Mouse (Mus musculus) lung, embryonic 14.5 days (tissue): Measurements from ENCODE around the gene Cdh22. TPM values are rescaled to one million over a fixed set of nuclear protein-coding genes. Genes with fewer than 3 reads are reported as not detected.
A peak's percentile ranks its signal among the peaks of the same experiment; 100 is the strongest.

Experiments used
- ATAC-seq: fragments of 200-750 bp; cut with Nextera tagmentation; 2 replicates; pipeline ENCODE4 v1.8.0; 2017; ENCODE audit warnings: mild to moderate bottlenecking, moderate TSS enrichment, moderate library complexity; ENCODE audit not compliant: insufficient read depth
- DNase-seq: peaks from one replicate; pipeline ENCODE4 v3.0.0-alpha.2; 2015
- H3K27ac ChIP-seq: fragments of 300-500 bp; sonication (generic); 2 replicates; pipeline ENCODE4 v1.5.1; 2014; ENCODE audit warnings: low read depth, mild to moderate bottlenecking, moderate library complexity
- H3K27me3 ChIP-seq: fragments of 300-500 bp; sonication (generic); 2 replicates; pipeline ENCODE4 v1.6.1; 2014; ENCODE audit warnings: low read length, control low read depth; ENCODE audit not compliant: insufficient read depth
- H3K36me3 ChIP-seq: fragments of 300-500 bp; sonication (generic); 2 replicates; pipeline ENCODE4 v1.6.1; 2014; ENCODE audit warnings: control low read depth; ENCODE audit not compliant: insufficient read depth
- H3K4me1 ChIP-seq: fragments of 300-500 bp; sonication (generic); 2 replicates; pipeline ENCODE4 v1.6.1; 2014; ENCODE audit warnings: antibody characterized with exemption, control low read depth; ENCODE audit not compliant: insufficient read depth
- H3K4me2 ChIP-seq: fragments of 300-500 bp; sonication (generic); 2 replicates; pipeline ENCODE4 v1.6.1; 2014; ENCODE audit warnings: mild to moderate bottlenecking
- H3K4me3 ChIP-seq: fragments of 300-500 bp; sonication (generic); 2 replicates; pipeline ENCODE4 v1.5.1; 2014; ENCODE audit warnings: low read depth, low read length
- H3K9ac ChIP-seq: fragments of 300-500 bp; sonication (generic); 2 replicates; pipeline ENCODE4 v1.6.1; 2014
- H3K9me3 ChIP-seq: fragments of 300-500 bp; sonication (generic); 2 replicates; pipeline ENCODE4 v1.6.1; 2016; ENCODE audit warnings: low read depth, low read length, control low read depth
- CTCF ChIP-seq: IDR thresholded peaks from 2 replicates; pipeline ENCODE4 v1.5.1; 2016; ENCODE audit warnings: antibody characterized with exemption, low read depth
- WGBS: fragments of 180-500 bp; shearing (Covaris S2); extraction: QIAGEN DNeasy Blood & Tissue Kit; methylation state at CpG from one replicate; pipeline ENCODE4 v1.1.7; 2014; 5-methylcytosine and 5-hydroxymethylcytosine counted together
- polyA plus RNA-seq: library from polyadenylated mRNA; unstranded; fragments of >200 nt; fragmentation: Nextera tagmentation; extraction: Ambion mirVana; gene quantifications from 2 replicates; pipeline ENCODE4 v1.2.1, GENCODE M21; 2014

The Cdh22 gene
- polyA plus RNA-seq, 1 experiment from 2014 or later: 1.5 TPM

DNA sequence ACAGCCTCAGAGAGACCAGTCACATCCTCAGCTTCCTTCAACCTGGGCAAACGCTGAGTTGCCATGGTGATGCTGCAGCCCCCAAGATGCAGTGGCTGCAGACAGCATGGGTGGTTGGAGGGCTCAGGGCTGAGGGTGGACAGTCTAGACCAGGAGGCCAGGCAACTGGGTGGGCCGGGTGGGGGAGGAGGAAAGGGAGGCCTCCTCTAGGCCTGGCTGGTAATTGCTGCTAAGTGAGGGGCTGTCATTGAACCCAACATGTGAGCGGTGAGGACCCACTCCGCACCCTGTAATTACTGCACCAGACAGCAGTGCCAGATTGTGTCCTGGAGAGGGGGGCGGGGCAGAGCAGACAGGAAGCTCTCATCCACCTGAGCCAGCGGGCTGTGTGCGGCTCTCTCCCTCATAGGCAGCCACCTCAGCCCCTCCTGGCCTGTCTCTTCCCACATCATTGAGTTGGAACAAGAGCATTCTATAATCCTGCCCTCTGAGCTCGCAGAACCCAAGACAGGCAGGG is 40.5 kb upstream of the Cdh22 start:
- Histone ChIP-seq H3K4me1 (no peaks in the 10 kb centered on the region), H3K9ac (no peak overlapping the region), H3K27me3 (no peaks in the 10 kb centered on the region), H3K9me3 (no peaks in the 10 kb centered on the region), H3K4me2 (no peak overlapping the region), H3K36me3 (peaks cover 19% of the 10 kb centered on the region), H3K27ac (no peak overlapping the region), H3K4me3 (no peak overlapping the region)
- ATAC-seq (peak; percentile 48; the same call in 1 of the 2 replicates), DNase-seq (no peak)
- 45% methylated on average over 8 of the region's 8 CpGs for WGBS
- no peak for TF ChIP-seq CTCF

DNA sequence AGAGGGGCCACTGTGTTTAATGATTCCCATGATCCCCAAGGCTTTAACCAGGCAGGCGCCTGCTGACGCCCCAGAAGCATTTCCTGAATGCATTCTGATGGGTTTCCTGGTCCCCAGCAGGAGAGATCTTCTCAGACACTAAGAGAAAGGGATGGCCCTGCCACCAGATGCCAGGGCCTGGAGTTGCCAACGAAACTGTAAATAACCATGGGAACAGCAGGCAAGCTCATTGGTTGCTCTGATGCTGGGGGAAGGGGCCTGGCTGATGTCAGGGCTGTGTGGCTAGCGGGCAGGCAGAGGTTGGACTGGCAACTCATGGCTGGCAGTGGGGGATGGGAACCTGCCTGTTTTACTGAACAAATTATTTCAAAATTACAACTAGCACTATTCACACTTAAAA is 38.9 kb upstream of the Cdh22 start:
- peaks cover 19% of the 10 kb centered on the region for H3K36me3 ChIP-seq
- TF ChIP-seq CTCF: no peak
- no peak overlapping the region for H3K4me2 ChIP-seq
- no peak overlapping the region for H3K4me3 ChIP-seq
- H3K9me3 ChIP-seq: no peaks in the 10 kb centered on the region
- H3K4me1 ChIP-seq: no peaks in the 10 kb centered on the region
- 43% methylated on average over 4 of the region's 4 CpGs for WGBS
- no peaks in the 10 kb centered on the region for H3K27me3 ChIP-seq
- ATAC-seq (no peak), DNase-seq (no peak)
- H3K27ac ChIP-seq: no peak overlapping the region
- H3K9ac ChIP-seq: no peak overlapping the region

DNA sequence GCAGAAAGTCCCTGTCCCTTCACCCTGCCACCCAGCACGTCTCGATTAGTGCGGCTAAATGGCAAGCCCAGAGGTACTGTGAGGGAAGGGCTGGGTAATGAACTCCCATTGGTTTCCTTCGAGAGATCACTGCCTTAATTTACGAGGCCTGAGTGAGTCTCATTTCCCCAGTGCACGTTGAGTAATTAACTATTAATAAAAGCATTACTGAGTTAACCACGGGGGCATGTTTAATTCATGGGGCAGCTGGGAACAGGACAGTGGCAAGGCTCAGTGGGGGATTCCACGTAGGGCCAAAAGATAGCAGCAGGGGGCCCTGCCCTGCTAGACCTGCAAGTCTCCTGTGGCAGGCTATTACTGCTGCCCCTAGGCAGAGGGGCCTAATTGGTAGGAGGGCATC is 36.7 kb upstream of the Cdh22 start:
- H3K36me3 ChIP-seq: no peaks in the 10 kb centered on the region

DNA sequence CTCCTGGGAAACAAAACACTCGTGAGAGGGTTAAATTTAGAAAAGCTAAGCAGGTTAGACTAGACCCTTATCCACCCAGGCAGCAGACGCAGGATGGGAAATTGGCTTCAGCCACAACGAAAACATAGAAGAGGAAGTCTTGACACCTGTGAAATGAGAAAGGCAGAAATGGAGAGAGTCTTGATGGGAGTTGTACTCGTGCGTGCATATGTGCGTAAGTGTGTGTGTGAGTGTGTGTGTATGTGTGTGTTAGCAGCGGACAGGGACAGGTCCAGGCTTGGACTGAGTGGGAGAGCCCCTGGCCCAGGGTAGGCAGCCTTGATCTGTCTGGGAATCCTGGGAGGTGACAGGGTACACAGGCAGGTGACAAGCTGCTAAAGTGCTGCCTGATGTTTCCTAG is 36.2 kb upstream of the Cdh22 start:
- Histone ChIP-seq H3K9ac (no peak overlapping the region), H3K27me3 (0 out of 2 replicates have a peak, but pooled peaks cover 5% of the 10 kb centered on the region), H3K36me3 (no peaks in the 10 kb centered on the region), H3K4me1 (no peaks in the 10 kb centered on the region), H3K4me2 (no peak overlapping the region), H3K9me3 (no peaks in the 10 kb centered on the region), H3K27ac (no peak overlapping the region), H3K4me3 (no peak overlapping the region)
- DNase-seq (no peak), ATAC-seq (no peak)
- 34% methylated on average over 7 of the region's 7 CpGs for WGBS
- no peak for TF ChIP-seq CTCF

More for the DNA sequence above, 36.7 kb upstream of the Cdh22 start:
- H3K9me3 ChIP-seq: no peaks in the 10 kb centered on the region
- no peak overlapping the region for H3K27ac ChIP-seq
- H3K4me2 ChIP-seq: no peak overlapping the region
- no peak overlapping the region for H3K4me3 ChIP-seq
- ATAC-seq (no peak), DNase-seq (no peak)
- H3K4me1 ChIP-seq: no peaks in the 10 kb centered on the region
- 21% methylated on average over 8 of the region's 8 CpGs for WGBS
- no peak for TF ChIP-seq CTCF
- 0 out of 2 replicates have a peak, but pooled peaks cover 2% of the 10 kb centered on the region for H3K27me3 ChIP-seq
- H3K9ac ChIP-seq: no peak overlapping the region

DNA sequence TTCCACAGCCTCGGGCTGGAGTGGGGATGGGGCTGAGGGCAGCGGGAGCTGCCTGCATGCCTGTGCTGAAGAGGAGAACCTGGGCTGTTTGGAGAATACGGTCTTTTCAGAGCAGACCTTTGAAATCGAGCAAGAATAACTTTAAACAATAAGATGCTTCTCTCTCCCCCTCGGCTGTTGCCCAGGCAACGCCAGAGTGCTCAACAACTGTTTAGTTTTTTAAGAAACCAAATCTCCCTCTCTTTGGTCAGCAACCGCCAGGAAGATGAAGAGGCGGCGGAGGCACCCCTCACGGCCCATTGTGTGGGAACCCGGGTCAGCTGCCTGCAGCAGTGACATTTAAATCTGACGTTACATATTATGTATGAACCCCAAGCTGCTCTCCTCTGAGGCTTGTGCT is 32.1 kb upstream of the Cdh22 start:
- H3K9me3 ChIP-seq: no peaks in the 10 kb centered on the region
- ATAC-seq: no peak
- H3K4me2 ChIP-seq: no peak overlapping the region
- H3K9ac ChIP-seq: no peak overlapping the region
- H3K27me3 ChIP-seq: 0 out of 2 replicates have a peak, but pooled peaks cover 5% of the 10 kb centered on the region
- no peak overlapping the region for H3K27ac ChIP-seq
- H3K36me3 ChIP-seq: no peaks in the 10 kb centered on the region
- no peak overlapping the region for H3K4me3 ChIP-seq
- TF ChIP-seq CTCF: no peak
- DNase-seq: peak; percentile 4
- no peaks in the 10 kb centered on the region for H3K4me1 ChIP-seq
- 15% methylated on average over 12 of the region's 12 CpGs for WGBS

DNA sequence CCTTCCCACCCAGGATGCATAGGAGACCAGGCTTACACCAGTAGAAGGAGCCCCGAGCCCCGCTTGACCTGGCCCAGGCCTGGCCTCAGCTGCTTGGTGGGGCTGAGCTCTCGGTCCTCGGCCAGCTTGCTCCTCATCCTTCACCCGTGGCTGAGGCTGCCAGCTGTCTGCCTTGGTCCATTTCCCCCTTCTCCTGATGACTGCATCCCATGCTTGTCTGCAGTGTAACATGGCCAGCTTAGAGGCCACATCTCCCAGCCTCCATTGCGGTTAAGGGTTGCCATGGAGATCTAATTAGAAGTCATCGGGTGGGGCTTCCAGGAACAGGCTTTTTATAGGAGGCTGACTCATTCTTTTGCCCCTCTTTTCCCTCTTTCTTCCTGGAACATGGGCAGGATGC is 29.2 kb upstream of the Cdh22 start:
- WGBS: 43% methylated on average over 7 of the region's 7 CpGs
- H3K36me3 ChIP-seq: no peaks in the 10 kb centered on the region

DNA sequence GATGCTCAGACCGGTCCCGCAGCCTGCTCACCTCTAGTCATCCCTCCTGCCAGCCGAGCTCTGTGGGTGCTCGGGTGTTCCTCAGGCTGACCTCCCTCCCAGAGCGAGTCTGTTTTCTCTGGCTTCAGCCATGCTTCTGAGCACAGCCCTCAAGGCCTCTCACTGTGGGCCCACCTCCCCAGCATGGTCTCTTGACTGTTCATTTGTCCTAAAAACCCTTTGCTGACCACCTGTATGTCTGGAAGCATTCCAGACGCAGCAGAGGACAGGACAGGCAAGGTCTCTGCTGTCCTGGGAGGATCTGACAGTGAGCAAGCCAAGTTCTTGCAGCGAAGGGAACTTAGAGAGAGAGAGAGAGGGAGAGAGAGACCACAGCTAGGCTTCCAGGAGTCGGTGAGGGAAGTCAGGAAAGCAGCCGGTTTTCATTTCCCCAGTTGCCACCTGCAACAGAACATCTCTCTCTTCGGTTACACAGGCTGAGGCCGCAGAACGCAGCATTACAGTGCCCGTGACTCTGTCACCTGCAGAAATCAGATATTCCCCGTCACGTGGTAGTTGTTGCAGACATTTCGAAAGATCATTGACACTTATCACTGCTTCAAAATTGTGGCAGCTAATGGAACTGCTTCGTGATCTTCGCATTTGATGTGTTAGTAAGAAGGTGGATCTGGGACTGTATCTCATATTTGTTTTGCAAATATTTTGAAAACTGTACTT is 27.8 kb upstream of the Cdh22 start:
- Histone ChIP-seq H3K4me1 (no peaks in the 10 kb centered on the region), H3K27me3 (0 out of 2 replicates have a peak, but pooled peaks cover 5% of the 10 kb centered on the region), H3K27ac (no peak overlapping the region), H3K4me3 (no peak overlapping the region), H3K36me3 (no peaks in the 10 kb centered on the region), H3K9me3 (no peaks in the 10 kb centered on the region), H3K9ac (no peak overlapping the region), H3K4me2 (no peak overlapping the region)
- no peak for ATAC-seq
- WGBS: 52% methylated on average over 18 of the region's 18 CpGs
- no peak for TF ChIP-seq CTCF
- no peak for DNase-seq

More for the DNA sequence above, 29.2 kb upstream of the Cdh22 start:
- H3K4me3 ChIP-seq: no peak overlapping the region
- 0 out of 2 replicates have a peak, but pooled peaks cover 5% of the 10 kb centered on the region for H3K27me3 ChIP-seq
- no peaks in the 10 kb centered on the region for H3K4me1 ChIP-seq
- H3K9me3 ChIP-seq: no peaks in the 10 kb centered on the region
- DNase-seq (peak; percentile 4), ATAC-seq (no peak)
- no peak for TF ChIP-seq CTCF
- no peak overlapping the region for H3K9ac ChIP-seq
- no peak overlapping the region for H3K27ac ChIP-seq
- H3K4me2 ChIP-seq: no peak overlapping the region
